Comparison of ENCODE assay signal across 16 mouse cellular contexts in the genomic region with DNA sequence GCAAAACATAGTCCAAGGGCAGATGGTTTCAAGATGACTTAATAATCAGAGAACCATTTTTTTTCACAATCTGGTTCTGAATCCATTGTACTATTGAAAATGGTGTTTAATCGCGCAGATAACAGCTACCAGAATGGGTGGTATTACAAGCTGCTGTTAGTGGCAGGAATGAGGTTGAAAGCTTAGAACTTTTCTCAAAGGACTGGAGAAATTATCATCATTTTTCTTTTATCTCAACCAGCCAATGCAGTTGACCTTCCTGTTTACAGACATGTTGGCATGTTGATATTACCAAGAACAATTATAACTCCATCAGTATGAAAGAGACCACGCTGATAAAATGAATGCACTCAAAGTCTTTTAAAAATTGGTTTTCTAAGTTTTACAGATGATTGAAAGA.
"Had no signal": no experiment of that assay in that cellular context is flagged by ENCODE, and none has a peak within 500 bp of the region (broad histone marks: within the 10 kb centered on the region; RNA-seq: fewer than 3 reads in every experiment).

No protein-coding gene starts in this region.

- H3K4me3 ChIP-seq: neural tube, embryonic 13.5 days; neural tube, embryonic 15.5 days; stomach, embryonic 15.5 days had no signal

- DNase-seq: retina, postnatal 1 day; right cerebral cortex, adult 18-20 months; right cerebral cortex, postnatal 14 days; right cerebral cortex, postnatal 25 days; right cerebral cortex, postnatal 4 days; spleen, adult 18-20 months; thymus, adult 18-20 months; thymus, adult 2 months; thymus, postnatal 14 days; thymus, postnatal 25 days; thymus, postnatal 36 days; thymus, postnatal 4 days had no signal

- H3K9me3 ChIP-seq: neural tube, embryonic 13.5 days; neural tube, embryonic 15.5 days; stomach, embryonic 15.5 days had no signal

- H3K36me3 ChIP-seq: neural tube, embryonic 13.5 days; neural tube, embryonic 15.5 days; stomach, embryonic 15.5 days had no signal

- H3K9ac ChIP-seq: neural tube, embryonic 13.5 days; neural tube, embryonic 15.5 days; stomach, embryonic 15.5 days had no signal

- H3K27ac ChIP-seq: neural tube, embryonic 13.5 days; neural tube, embryonic 15.5 days; stomach, embryonic 15.5 days; stomach, postnatal 0 days had no signal

- H3K4me1 ChIP-seq: neural tube, embryonic 13.5 days; neural tube, embryonic 15.5 days; stomach, embryonic 15.5 days had no signal

- H3K27me3 ChIP-seq: neural tube, embryonic 13.5 days; neural tube, embryonic 15.5 days; stomach, embryonic 15.5 days had no signal
